Mouse (Mus musculus) heart, adult 18-20 months (tissue): ENCODE measurements at regions not wholly inside any gene's neighbourhood (a gene's known extent, or its start where the extent isn't known, plus 50 kb on each side); places are given as distances from the start of the nearest gene placed in this dataset.
"Not testable (repeated sequence)": the region's sequence is repeated elsewhere in the genome, so short reads cannot be mapped to it uniquely, and the experiment has no call there.

ENCODE experiments used
- DNase-seq, 2 experiments: peaks; one replicate each; pipeline ENCODE4 v3.0.0; 2021 to 2022; ENCODE audit warnings: mixed read lengths in 1 of 2

DNA sequence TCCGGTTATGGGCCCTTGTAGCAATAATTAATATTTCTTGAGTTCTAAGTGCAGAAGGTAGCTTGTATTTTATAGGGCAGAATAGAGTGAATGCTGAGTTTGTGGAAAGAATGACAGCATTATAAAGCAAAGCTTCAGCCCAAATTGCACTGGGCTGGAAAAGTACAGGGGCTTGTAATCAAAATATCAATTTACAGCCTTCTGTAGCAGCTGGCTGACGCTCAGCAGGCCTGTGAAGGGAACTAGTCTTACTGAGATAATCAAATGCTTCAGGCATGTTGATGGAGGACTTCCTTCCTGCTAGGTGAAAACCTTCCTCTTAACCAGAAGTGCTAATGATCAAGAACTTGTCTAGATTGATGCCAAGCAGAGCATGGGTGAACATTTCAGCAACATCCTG, 257.9 kb upstream of the Sdr16c6 start:
- no peak for DNase-seq

DNA sequence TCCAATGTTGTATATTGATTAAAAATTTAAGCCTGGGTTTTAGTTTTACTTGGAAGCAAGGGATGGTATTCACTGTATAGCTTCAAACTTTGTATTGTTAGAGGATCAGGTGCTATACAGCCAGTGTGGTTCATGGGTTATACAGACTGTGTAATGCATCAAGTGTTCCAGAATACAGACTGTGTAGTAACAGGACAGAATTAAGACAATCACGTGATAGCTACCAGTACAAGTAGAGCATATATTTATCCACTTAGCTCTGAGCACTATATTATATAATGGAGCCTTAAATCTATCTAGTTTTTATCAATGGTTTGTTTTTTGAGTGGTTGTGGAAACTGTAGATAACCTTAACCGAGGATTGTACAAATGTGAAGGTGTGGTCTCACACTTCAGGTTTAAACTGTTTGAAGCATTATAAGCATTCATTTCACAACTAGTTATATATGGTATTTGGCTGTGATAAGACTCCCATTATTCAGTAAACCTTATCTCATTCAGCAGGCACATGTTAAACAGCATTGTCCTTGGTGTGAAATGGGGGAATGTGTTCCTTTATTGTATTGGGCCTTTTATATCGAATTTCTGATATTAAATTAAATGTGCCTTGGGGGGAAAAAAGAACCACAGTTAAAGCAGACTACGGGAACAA, 256.3 kb upstream of the Sdr16c6 start:
- no peak for DNase-seq

DNA sequence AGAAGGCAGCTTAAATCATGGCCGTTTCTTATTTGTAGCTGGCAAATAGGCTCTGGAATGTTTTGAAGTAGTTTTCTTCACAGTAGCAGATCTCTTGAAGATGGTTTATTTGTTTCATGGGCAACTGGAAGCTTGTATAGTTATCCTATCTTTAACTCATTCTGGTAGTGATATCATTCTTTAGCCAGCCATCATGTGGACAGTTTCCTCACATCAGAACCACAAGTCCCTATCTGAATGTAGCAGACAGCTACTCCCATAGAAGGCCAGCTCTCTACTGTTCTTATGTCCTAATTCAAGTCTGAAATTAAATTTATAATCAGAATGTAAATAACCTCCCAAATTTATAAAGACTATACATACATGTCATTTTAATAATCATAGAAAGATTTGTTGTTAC, 253.8 kb upstream of the Sdr16c6 start:
- DNase-seq = no peak

DNA sequence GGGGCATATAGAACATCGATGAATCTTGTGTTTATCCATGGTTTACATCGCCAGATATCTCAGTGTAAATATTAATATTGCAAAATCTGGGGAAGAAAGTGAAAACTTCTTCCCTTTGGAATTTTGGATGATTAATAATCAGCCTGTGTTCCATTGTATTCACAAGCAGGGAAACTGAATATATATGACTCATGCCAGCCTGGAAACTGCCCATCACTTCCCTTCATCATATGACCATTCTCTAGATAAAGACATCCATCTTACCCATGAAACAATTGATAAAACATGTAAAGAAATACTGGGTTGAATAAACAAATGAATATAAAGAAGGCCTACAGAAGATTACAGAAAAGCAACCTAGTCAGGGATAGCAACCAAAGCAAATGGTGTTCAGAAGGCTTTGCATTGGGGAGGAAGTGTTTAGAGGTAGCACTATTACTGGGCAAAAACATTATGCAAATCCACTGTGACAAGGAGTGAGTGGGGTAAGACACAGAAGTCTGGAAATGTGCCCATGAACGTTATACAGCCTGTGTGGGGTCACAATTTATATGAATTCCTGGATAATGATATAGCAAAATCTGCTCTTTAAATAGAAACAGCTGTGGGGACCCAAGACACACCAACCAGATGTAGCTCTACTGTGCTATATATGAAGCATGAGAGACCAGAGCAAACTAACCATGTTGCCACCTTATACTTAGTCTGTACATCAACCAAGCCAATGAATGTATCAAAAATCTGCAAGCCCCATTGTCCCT, 238.5 kb upstream of the Sdr16c6 start:
- no peak for DNase-seq

DNA sequence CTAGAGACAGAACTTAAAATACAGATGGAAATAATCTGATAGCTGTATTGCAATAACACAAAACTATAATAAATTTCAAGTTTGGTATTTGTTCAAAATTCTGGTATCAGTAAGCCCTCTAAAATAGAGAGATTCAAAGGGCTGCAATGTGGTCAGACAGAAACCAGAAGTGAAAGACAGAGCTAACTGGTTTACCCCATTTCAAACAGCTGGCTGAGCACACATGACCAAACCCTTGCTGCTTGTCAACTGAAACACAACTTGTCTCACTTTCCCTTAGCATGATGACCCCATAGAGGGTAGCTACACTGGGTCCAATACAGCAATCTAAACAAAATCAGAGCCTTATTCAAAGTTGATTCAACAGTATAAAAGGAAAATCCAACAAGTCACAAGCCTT, 234.2 kb upstream of the Sdr16c6 start:
- DNase-seq = no peak

DNA sequence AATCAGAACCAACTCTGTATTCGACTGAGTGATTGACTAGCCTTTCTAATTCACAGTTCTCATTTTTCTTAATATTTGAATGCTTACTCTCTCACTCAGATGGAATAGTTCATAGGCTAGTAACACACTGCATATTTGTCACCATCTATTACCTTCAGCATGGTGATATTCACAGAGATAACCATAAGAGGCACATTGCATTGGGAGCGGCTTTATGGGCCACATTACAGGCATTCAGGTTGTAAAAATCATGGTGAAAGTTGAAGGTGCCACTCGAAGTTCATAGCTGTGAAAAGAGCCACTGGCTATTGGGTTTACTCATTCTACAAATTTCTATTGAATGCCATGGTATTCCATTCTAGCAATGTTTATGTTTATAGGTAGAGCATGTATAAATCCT, 229.6 kb upstream of the Sdr16c6 start:
- no peak for DNase-seq

DNA sequence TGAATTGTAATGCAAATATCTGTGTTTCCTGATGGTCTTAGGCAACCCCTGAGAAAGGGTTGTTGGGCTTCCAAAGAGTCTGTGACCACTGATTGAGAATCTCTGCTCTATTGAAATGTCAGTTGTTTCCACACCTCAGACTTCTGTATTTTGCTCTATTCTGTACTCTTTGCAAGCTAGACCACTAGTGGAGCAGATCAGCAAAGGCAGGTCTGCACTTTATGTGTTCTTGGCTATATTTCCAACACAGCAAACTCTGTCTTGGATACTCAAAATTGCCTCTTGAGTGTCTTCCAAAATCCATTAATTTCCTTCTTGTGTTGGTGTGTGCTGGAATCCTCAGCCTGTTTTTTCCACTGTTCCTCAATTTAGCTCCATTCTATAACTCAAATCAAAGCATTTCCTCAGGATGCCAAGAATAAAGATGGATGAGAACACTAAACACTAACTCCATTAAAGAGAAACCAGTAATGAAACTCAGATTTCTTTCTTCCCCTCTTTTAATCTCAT, 228.5 kb upstream of the Sdr16c6 start:
- peak in 1 of 2 experiments; percentile 3 for DNase-seq

DNA sequence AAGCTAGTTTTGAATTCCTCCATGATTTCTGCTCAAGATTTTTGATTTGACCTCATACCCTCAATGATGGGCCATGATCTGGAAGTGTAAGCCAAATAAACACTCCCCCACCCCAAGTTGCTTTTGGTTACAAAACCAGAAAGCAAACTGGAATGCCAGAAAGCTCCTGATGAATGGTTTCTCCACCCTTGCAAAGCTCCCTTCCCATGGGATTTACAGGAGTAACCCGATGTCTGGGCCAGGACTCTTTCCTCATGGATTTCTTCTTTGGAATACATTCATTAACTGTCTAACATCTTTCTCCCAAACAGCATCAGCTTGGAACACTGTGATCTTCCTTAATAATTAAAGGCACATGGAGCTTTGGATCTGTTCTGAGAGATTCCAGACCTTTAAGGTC, 227.3 kb upstream of the Sdr16c6 start:
- DNase-seq = peak; percentile 47 to 71

DNA sequence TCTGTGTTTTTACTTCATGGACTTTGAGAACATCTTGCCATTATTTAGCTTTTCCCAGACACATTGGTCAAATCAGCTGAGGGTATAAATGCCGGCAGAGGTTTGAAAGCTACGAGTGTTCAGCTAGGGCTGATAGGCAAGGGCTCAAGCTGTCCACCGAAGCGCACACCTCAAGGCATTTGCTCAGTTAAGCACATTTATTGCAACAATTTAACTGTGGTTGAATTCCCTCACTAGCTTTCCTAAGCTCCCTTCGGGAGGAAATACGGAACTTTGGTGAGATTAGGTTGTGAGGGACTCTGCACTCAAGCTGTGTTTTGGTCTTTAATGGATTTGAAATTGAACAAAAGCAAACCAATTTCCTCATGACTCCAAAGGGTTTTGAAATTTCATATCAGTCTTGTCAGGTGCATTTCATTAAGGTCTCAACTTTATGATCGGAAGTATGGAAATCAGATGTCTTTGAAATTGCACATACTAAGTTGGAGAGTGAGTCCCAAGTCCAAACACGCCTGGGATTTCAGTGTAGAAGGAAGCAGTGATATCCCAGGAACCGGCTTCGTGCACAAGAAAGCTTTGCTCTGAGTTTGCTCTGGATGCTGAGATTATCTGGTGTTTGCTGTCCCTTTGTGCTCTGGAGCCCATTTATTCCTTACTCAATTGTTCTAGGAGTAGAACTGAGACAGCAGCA, 223.0 kb upstream of the Sdr16c6 start:
- no peak for DNase-seq

DNA sequence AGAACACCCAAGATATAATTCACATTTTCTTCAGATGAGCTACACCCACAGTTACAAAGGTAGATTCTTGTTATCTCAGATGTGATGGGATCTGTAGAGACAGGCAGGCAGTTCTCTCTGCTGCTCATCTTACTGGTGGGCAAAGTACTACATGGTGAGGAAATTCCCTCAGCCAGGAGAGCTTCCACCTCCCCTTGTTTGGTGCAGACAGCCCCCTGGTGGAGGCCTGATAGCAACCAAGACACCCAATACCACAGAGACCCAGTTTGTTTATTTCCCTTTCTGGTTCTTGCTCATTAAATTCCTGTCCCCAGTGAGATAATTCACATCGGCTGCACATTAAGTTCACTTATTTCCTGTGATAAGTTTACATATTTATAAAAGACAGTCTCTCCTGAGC, 222.3 kb upstream of the Sdr16c6 start:
- DNase-seq = no peak

DNA sequence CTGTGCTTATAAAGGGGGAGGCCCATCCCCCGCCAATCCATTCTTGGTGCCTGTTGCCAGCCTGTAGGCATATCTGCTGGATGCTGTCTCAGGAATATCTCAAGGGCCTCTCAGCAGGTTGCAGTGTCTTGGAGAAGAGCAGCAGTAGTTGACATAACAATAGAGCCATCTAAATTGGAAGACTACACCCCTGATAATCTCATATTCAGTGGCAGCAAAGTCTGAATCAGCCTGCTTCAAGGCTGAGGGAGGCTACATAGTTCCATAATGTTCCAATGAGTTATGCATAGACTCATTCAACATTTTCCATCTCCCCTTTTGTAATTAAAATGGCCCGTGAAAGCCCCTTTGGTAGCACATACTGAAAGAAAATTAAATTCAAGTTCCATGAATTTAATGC, 172.3 kb upstream of the Sdr16c6 start:
- no peak for DNase-seq

DNA sequence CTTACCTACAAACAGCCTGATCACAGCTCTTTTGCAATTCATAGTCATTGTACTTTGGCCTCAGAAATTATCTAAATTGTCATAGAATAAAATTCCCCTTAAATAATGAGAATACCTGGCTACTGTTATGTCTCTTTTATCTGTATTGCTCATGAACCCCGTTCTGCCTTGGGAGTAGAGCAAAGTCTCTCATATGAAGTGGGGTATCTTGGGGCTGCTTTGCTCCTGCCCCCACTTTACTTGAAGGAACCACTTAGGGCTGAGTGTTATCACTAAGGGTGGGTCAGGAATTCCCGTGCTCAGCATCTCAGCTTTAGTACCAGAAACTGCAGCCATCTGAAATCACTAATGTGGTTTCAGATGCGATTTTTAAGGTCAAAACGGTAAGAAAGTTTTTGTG, 170.3 kb upstream of the Sdr16c6 start:
- no peak for DNase-seq

DNA sequence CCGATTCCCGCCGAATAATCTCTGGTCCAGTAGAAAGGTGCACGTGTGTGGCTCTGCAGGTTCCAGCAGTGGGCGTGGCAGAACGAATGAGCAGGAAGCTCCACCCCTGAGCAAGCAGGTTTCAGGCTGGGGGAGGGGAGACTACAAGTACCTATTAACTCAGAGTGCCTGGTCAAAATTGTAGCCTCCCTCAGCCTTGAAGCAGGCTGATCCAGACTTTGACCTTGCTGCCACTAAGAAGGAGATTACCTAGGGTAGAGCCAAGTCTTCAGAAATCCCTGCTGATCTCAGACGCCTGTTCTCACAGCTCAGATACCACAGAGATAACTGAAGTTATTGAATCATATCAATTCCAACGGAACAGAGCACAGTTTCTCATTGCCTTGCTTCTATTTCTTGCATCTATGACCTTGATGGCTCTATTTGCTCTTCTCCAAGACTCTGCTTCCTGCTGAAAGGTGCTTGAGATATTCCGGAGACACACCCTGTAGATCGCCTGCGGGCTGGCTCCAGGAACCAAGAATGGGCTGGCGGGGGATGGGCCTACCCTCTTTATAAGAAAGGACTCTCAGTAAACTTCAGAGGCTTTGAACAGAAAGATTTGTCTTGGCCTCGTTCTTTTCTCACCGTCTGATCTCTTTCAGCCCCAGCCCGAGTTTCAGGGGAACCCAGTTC, 165.1 kb upstream of the Sdr16c6 start:
- not testable (repeated sequence) for DNase-seq

DNA sequence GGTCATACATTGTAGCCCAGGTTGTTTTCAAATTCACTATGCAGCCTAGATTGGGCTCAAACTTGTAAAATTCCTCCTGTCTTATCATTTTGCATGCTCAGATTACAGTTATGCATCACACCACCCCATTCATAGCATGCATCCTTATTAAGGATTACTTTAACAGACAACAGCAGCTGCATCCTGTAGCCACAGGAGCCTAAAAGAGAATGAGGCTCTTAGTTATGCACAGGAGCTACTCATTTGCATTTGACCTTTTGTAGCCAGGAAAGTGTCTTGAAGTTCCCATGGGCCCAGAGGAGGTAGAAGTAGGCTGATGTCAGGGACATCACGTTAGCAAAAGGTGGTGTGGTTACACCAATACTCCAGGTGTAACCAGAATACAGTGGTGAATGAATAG, 148.9 kb upstream of the Sdr16c6 start:
- DNase-seq = no peak

DNA sequence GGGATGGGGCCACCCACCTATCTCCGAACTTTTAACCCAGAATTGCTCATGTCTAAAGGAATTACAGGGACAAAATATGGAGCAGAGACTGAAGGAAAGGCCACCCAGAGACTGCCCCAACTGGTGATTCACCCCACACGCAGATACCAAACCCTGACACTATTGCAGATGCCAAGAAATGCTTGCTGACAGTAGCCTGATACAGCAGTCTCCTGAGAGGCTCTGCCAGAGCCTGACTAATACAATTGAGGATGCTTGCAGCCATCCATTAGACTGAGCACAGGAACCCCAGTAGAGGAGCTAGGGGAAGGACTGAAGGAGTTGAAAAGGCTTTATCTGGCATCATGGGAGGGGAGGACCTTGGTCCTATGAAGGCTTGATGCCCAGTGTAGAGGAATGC, 142.4 kb upstream of the Sdr16c6 start:
- DNase-seq = no peak

DNA sequence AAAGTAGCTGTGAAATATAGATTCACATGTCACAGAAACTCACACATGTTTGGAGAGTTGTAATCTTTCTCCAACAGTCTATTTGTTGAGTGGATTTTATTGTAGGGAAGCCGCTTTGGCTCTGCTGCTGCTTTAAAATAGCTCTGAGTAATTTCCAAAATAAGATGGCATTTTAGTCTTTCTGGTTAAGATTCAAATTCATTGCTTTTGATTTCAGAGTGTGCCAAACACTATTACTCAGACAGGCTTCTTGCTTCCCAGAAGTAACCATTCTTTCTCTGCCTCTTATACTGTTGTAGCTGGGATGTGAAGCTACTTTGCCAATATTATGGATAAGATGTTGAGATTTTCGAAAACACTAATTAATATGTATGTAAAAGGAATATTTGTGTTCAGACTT, 134.6 kb upstream of the Sdr16c6 start:
- DNase-seq = no peak

DNA sequence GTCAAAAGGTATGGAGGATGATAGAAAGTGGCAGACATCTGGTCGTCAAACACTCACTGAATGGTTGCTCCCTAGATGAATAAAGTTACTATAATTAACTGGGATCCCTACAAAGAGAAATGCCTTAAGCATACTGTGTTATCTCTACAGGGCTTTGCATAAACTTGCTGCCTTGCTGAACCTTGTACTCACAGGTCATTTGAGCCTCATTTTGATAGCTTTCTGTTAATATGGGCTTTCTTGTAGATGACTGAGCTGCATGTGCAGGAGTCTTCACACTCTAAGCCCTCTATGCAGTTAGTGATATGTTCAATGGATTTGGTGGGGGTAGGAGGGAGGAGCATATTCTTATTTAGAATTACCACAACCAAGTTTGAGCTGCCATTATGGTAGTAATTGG, 127.8 kb upstream of the Sdr16c6 start:
- no peak for DNase-seq

DNA sequence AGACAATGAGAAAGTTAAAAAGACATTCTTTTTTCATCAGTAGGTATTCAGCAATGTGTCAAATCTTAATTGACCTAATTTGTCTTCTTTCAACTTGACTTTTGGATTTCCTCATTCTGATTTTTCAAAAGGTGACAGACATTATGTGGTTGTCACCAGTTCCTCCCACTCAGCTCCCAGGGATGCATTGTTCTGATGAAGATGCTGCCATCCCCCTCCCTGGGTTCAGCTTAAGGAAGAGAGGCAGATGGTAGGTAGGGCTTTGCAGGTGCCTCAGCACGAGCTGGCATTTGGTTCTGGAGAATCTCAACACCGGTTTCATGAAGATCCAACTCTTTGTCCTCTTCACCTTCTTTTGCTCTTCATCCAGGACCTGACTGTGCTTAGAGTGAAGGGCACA, 122.0 kb upstream of the Sdr16c6 start:
- no peak for DNase-seq

DNA sequence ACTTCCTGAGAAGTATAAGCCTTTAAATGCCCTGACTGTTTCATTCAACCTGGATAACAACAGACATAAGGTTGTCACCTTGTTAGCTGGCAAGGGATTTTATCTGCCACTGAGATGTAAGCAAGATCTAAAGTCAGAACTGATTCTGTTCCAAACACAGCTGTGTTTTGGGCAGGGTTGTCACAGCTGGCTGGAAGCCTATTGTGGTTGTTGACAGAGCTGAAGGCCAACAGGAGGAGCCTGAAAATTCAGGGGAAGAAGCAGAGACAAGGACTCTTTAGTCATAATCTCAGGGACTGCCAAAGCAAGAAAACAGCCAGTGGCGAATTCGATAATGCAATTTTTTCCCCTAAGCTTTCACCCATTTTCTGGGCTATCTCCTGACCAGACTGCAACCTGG, 118.5 kb upstream of the Sdr16c6 start:
- DNase-seq = peak; percentile 67 to 69

DNA sequence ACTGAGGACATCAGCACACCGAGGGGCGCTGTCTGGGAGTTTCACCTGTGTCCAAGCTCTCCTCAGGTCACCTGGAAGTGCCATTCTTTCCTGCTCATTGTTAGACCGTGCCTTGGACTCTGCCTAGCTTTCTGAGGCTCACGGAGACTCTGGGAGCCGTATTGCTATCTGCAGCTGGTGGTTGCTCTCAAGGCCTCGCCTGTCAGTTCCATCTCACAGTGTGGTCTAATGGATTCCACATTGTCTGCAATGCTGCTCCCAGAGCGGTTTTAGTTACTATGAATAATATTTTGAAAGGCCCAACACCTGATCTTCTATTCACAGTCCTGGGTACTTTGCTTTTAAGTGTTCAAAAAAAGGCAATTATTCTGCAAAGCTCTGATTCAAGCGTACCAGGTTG, 117.9 kb upstream of the Sdr16c6 start:
- DNase-seq = no peak
